Mouse (Mus musculus) splenic B cell, adult 2 months (primary cell): ENCODE measurements at regions not wholly inside any gene's neighbourhood (a gene's known extent, or its start where the extent isn't known, plus 50 kb on each side); places are given as distances from the start of the nearest gene placed in this dataset.
"Not testable (repeated sequence)": the region's sequence is repeated elsewhere in the genome, so short reads cannot be mapped to it uniquely, and the experiment has no call there.

ENCODE experiments used
- DNase-seq: peaks from one replicate; pipeline ENCODE4 v3.0.0-alpha.2; 2011; ENCODE audit warnings: low read depth, low spot score
- H3K27me3 ChIP-seq: 2 replicates; pipeline ENCODE4 v1.6.1; 2012; ENCODE audit warnings: mild to moderate bottlenecking, low read length, moderate library complexity, mixed read lengths; ENCODE audit not compliant: control insufficient read depth, poor library complexity, insufficient read depth, severe bottlenecking
- H3K36me3 ChIP-seq: 2 replicates; pipeline ENCODE4 v1.6.1; 2012; ENCODE audit warnings: mild to moderate bottlenecking, low read length, moderate library complexity, mixed read lengths; ENCODE audit not compliant: control insufficient read depth, poor library complexity, insufficient read depth, severe bottlenecking

GRCm38 (mm10) chr19:35034408-35034807 is 112.2 kb downstream of the Kif20b start:
- DNase-seq, result no peak
- Histone ChIP-seq H3K27me3 (no peaks in the 10 kb centered on the region), H3K36me3 (no peaks in the 10 kb centered on the region)

- Histone ChIP-seq H3K27me3 (no peaks in the 10 kb centered on the region), H3K36me3 (no peaks in the 10 kb centered on the region)
- no peak for DNase-seq
These were observed 123.4 kb downstream of the Kif20b start for GRCm38 (mm10) chr19:35045576-35045975.

GRCm38 (mm10) chr19:35066352-35066935 is 144.3 kb downstream of the Kif20b start:
- no peak for DNase-seq
- Histone ChIP-seq H3K36me3 (no peaks in the 10 kb centered on the region), H3K27me3 (no peaks in the 10 kb centered on the region)

GRCm38 (mm10) chr19:35081126-35081525 is 159.0 kb downstream of the Kif20b start:
- no peaks in the 10 kb centered on the region for H3K27me3 ChIP-seq
- no peak for DNase-seq
- no peaks in the 10 kb centered on the region for H3K36me3 ChIP-seq

GRCm38 (mm10) chr19:35101244-35101643 is 179.1 kb downstream of the Kif20b start:
- H3K36me3 ChIP-seq, result no peaks in the 10 kb centered on the region
- DNase-seq, result no peak
- no peaks in the 10 kb centered on the region; the same call in 1 of the 2 replicates for H3K27me3 ChIP-seq

GRCm38 (mm10) chr19:35114313-35114712 is 192.2 kb downstream of the Kif20b start:
- DNase-seq, result no peak
- no peaks in the 10 kb centered on the region for H3K27me3 ChIP-seq
- no peaks in the 10 kb centered on the region for H3K36me3 ChIP-seq

- no peaks in the 10 kb centered on the region for H3K36me3 ChIP-seq
- no peaks in the 10 kb centered on the region for H3K27me3 ChIP-seq
- DNase-seq, result peak; percentile 29
These were observed 203.1 kb downstream of the Kif20b start for GRCm38 (mm10) chr19:35125278-35125677.

- Histone ChIP-seq H3K27me3 (no peaks in the 10 kb centered on the region), H3K36me3 (no peaks in the 10 kb centered on the region)
- DNase-seq, result peak; percentile 20
These were observed 204.5 kb downstream of the Kif20b start for GRCm38 (mm10) chr19:35126594-35127051.

- DNase-seq, result no peak
- Histone ChIP-seq H3K36me3 (no peaks in the 10 kb centered on the region), H3K27me3 (no peaks in the 10 kb centered on the region)
These were observed 205.9 kb downstream of the Kif20b start for GRCm38 (mm10) chr19:35128104-35128503.

GRCm38 (mm10) chr19:35143131-35143530 is 221.0 kb downstream of the Kif20b start:
- DNase-seq, result no peak
- no peaks in the 10 kb centered on the region for H3K27me3 ChIP-seq
- no peaks in the 10 kb centered on the region for H3K36me3 ChIP-seq

GRCm38 (mm10) chr19:35143781-35144180 is 221.6 kb downstream of the Kif20b start:
- no peak for DNase-seq
- no peaks in the 10 kb centered on the region for H3K36me3 ChIP-seq
- H3K27me3 ChIP-seq, result no peaks in the 10 kb centered on the region

- not testable (repeated sequence) for H3K36me3 ChIP-seq, DNase-seq
These were observed 227.3 kb downstream of the Kif20b start for GRCm38 (mm10) chr19:35149476-35149875.

GRCm38 (mm10) chr19:35150780-35151725 is 228.9 kb downstream of the Kif20b start:
- H3K27me3 ChIP-seq, result no peaks in the 10 kb centered on the region
- no peak for DNase-seq
- H3K36me3 ChIP-seq, result no peaks in the 10 kb centered on the region

More at GRCm38 (mm10) chr19:35149476-35149875, 227.3 kb downstream of the Kif20b start:
- H3K27me3 ChIP-seq, result not testable (repeated sequence)

- H3K36me3 ChIP-seq, result no peaks in the 10 kb centered on the region
- H3K27me3 ChIP-seq, result no peaks in the 10 kb centered on the region
- no peak for DNase-seq
These were observed 229.7 kb downstream of the Kif20b start for GRCm38 (mm10) chr19:35151841-35152240.

GRCm38 (mm10) chr19:35157849-35158248 is 235.7 kb downstream of the Kif20b start:
- Histone ChIP-seq H3K27me3 (no peaks in the 10 kb centered on the region), H3K36me3 (no peaks in the 10 kb centered on the region)
- DNase-seq, result no peak
